Mouse (Mus musculus) C2C12 (cell line): ENCODE data around the gene Cebpz.

Experiments used
- CEBPB ChIP-seq: IDR thresholded peaks from one replicate; pipeline ENCODE4 v1.6.1; 2011; ENCODE audit warnings: low read depth, mild to moderate bottlenecking, control low read depth, moderate library complexity
- CTCF ChIP-seq: IDR thresholded peaks from one replicate; pipeline ENCODE4 v1.5.1; 2011; ENCODE audit not compliant: control insufficient read depth, insufficient read depth, insufficient read length
- MYOD1 ChIP-seq: IDR thresholded peaks from one replicate; pipeline ENCODE4 v1.6.1; 2011; ENCODE audit warnings: low read depth; ENCODE audit not compliant: control insufficient read depth, insufficient read length
- USF1 ChIP-seq: IDR thresholded peaks from one replicate; pipeline ENCODE4 v1.6.1; 2011; ENCODE audit warnings: low read depth, mild to moderate bottlenecking, control low read depth, moderate library complexity

DNA sequence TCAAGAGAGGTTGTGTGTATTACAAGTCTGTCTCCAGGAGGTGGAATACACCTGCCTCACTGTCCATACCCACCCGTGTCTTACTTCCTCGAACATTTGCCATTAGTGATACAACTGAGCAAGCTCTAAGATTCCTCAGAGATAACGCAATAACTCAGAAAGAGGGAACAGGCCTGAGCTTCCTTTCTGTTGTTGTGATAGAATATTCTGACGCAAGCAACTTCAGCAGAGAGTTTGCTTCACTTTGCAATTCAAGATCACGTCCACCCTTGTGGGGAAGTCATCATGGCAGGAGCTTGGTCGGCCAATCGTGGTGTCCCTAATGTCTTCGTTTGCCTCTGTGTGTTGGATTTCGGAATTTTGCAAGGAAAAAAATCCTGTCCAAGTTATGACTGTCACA is 45.8 kb downstream of the Cebpz start:
- TF ChIP-seq CTCF (no peak), USF1 (no peak), CEBPB (no peak), MYOD1 (no peak)
